Mouse (Mus musculus) ES-Bruce4 (cell line): Measurements from ENCODE around the gene 3110082I17Rik.

Source experiments
- EP300 ChIP-seq: IDR thresholded peaks from 2 replicates; pipeline ENCODE4 v1.6.1; 2011; ENCODE audit warnings: low read depth, low read length; ENCODE audit not compliant: insufficient read depth
- POLR2A ChIP-seq: IDR thresholded peaks from one replicate; pipeline ENCODE4 v1.8.1; 2011; ENCODE audit warnings: low read length; ENCODE audit not compliant: insufficient read depth

GRCm38 (mm10) chr5:139363858-139364257, 96.5 kb downstream of the 3110082I17Rik start:
- no peak for TF ChIP-seq POLR2A
- no peak for TF ChIP-seq EP300
